Mouse (Mus musculus): ENCODE results near the gene Stk25. TPM values are rescaled to one million over a fixed set of nuclear protein-coding genes. Genes with fewer than 3 reads are reported as not detected.

Gene Stk25
- polyA plus RNA-seq, 1 experiment from 2014 or later: 215 TPM

DNA sequence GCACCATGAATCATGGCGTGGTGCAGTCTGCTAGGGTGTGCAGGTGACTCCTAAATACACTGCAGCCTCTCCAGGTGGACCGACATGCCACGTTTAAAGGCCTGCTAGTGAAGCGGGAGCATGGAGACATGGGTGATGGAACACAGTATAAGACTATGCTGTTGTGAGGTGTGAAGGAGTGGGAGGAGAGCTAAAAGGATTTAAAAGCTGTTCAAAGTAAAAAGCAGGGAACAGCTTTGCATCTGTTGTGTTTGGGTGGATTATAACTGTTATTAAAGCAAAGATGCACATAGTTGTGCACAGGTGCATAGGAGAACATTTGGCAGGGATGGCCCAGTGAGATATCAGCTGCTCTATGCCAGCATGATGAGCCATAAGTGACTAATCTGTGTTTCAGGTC is 80.6 kb downstream of the Stk25 start:
- Histone ChIP-seq H3K27ac (no peak overlapping the region), H3K4me1 (replicated peaks) (no peaks in the 10 kb centered on the region), H3K27me3 (ENCODE audit: insufficient read depth, poor library complexity, severe bottlenecking) (no peaks in the 10 kb centered on the region), H3K4me3 (no peak overlapping the region), H3K9me3 (no peaks in the 10 kb centered on the region), H3K36me3 (no peaks in the 10 kb centered on the region)
- DNase-seq (ENCODE audit: low spot score): no peak
- WGBS: 86% methylated on average over 4 of the region's 4 CpGs

DNA sequence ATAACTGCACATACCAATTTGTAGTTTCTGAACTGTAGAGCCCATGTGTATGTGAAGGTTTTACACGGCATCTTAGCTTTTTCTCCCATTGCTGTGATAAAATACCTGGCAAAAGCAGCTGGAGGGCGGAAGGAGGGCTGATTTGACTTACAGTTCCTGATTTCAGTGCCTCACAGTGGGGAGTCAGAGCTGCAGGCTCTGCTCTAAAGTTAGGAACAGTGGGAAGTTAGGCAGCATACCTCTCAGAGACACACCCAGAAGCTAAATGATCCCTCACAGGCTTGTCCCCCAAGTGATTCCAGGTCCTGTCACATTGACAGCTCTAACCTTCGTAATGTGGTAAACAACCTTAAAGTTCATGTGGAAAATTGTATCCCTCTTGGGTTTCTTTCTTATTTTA is 81.4 kb downstream of the Stk25 start:
- no peak for DNase-seq (ENCODE audit: low spot score)
- H3K36me3 ChIP-seq: no peaks in the 10 kb centered on the region
- H3K27ac ChIP-seq: no peak overlapping the region
- H3K4me3 ChIP-seq: no peak overlapping the region
- H3K9me3 ChIP-seq: no peaks in the 10 kb centered on the region
- H3K4me1 ChIP-seq (replicated peaks): no peaks in the 10 kb centered on the region
- H3K27me3 ChIP-seq (ENCODE audit: insufficient read depth, poor library complexity, severe bottlenecking): no peaks in the 10 kb centered on the region
- 76% methylated on average over 3 of the region's 3 CpGs for WGBS

Other genes starting within 250 kb of the Stk25 start
- gene Hdlbp, start 179.8 kb downstream of the Stk25 start, polyA plus RNA-seq (2016; fragmentation: Nextera tagmentation; extraction: Ambion mirVana): 98.3 and 113 TPM in 2 replicates
- gene Farp2, start 146.6 kb downstream of the Stk25 start, polyA plus RNA-seq (2016; fragmentation: Nextera tagmentation; extraction: Ambion mirVana): 4.1 and 4.8 TPM in 2 replicates
- gene Bok, start 27.0 kb upstream of the Stk25 start, polyA plus RNA-seq (2016; fragmentation: Nextera tagmentation; extraction: Ambion mirVana): 38.7 and 41.6 TPM in 2 replicates
- gene Atg4b, start 92.8 kb upstream of the Stk25 start, polyA plus RNA-seq (2016; fragmentation: Nextera tagmentation; extraction: Ambion mirVana): 83.7 and 103 TPM in 2 replicates
- gene Thap4, start 96.2 kb upstream of the Stk25 start, polyA plus RNA-seq (2016; fragmentation: Nextera tagmentation; extraction: Ambion mirVana): 40.7 and 48.8 TPM in 2 replicates
- 228 and 263 TPM in 2 replicates for gene Dtymk, start 143.3 kb upstream of the Stk25 start, polyA plus RNA-seq (2016; fragmentation: Nextera tagmentation; extraction: Ambion mirVana)
- gene Ing5, start 145.3 kb upstream of the Stk25 start, polyA plus RNA-seq (2016; fragmentation: Nextera tagmentation; extraction: Ambion mirVana): 17.4 and 24.4 TPM in 2 replicates
- gene D2hgdh, start 166.2 kb upstream of the Stk25 start, polyA plus RNA-seq (2016; fragmentation: Nextera tagmentation; extraction: Ambion mirVana): 16.1 and 16.4 TPM in 2 replicates
- gene Gal3st2, start 202.6 kb upstream of the Stk25 start, polyA plus RNA-seq (2016; fragmentation: Nextera tagmentation; extraction: Ambion mirVana): not detected in 2 replicates

Data from hindbrain, embryonic 10.5 days (tissue).